Mouse (Mus musculus): ENCODE measurements at regions not wholly inside any gene's neighbourhood (a gene's known extent, or its start where the extent isn't known, plus 50 kb on each side); places are given as distances from the start of the nearest gene placed in this dataset.

GRCm38 (mm10) chr15:59954345-59954744 is 62.1 kb downstream of the 4933412E24Rik start:
- no peak for DNase-seq

GRCm38 (mm10) chr15:59953857-59954256 is 62.6 kb downstream of the 4933412E24Rik start:
- no peak for DNase-seq

- DNase-seq: no peak
Observed at GRCm38 (mm10) chr15:59950617-59951216, 65.7 kb downstream of the 4933412E24Rik start.

GRCm38 (mm10) chr15:59945208-59945607 is 71.2 kb downstream of the 4933412E24Rik start:
- DNase-seq: no peak

GRCm38 (mm10) chr15:59936486-59936885 is 79.9 kb downstream of the 4933412E24Rik start:
- DNase-seq: no peak

GRCm38 (mm10) chr15:59913860-59914259 is 102.6 kb downstream of the 4933412E24Rik start:
- no peak for DNase-seq

GRCm38 (mm10) chr15:59908300-59908699 is 108.1 kb downstream of the 4933412E24Rik start:
- DNase-seq: no peak

- no peak for DNase-seq
Observed at GRCm38 (mm10) chr15:59905832-59906797, 110.3 kb downstream of the 4933412E24Rik start.

GRCm38 (mm10) chr15:59904741-59905140 is 111.7 kb downstream of the 4933412E24Rik start:
- no peak for DNase-seq

- no peak for DNase-seq
Observed at GRCm38 (mm10) chr15:59888996-59889395, 127.4 kb downstream of the 4933412E24Rik start.

GRCm38 (mm10) chr15:59888131-59888459 is 128.3 kb downstream of the 4933412E24Rik start:
- DNase-seq: no peak

GRCm38 (mm10) chr15:59887381-59888130 is 128.9 kb downstream of the 4933412E24Rik start:
- DNase-seq: no peak

- DNase-seq: no peak
Observed at GRCm38 (mm10) chr15:59886036-59886435, 130.4 kb downstream of the 4933412E24Rik start.

GRCm38 (mm10) chr15:59882444-59882843 is 134.0 kb downstream of the 4933412E24Rik start:
- DNase-seq: no peak

GRCm38 (mm10) chr15:59880426-59880825 is 136.0 kb downstream of the 4933412E24Rik start:
- no peak for DNase-seq

- no peak for DNase-seq
Observed at GRCm38 (mm10) chr15:59879311-59879710, 137.1 kb downstream of the 4933412E24Rik start.

- no peak for DNase-seq
Observed at GRCm38 (mm10) chr15:59876279-59876742, 140.1 kb downstream of the 4933412E24Rik start.

- no peak for DNase-seq
Observed at GRCm38 (mm10) chr15:59866701-59867100, 149.7 kb downstream of the 4933412E24Rik start.

- no peak for DNase-seq
Observed at GRCm38 (mm10) chr15:59864746-59865499, 151.5 kb downstream of the 4933412E24Rik start.

GRCm38 (mm10) chr15:59852271-59853000 is 164.0 kb downstream of the 4933412E24Rik start:
- no peak for DNase-seq

- DNase-seq: no peak
Observed at GRCm38 (mm10) chr15:59845158-59845739, 171.2 kb downstream of the 4933412E24Rik start.

Measured in kidney, adult 11 months (tissue).